Mouse (Mus musculus) lung, embryonic 14.5 days (tissue): ENCODE measurements around the gene Smyd2. TPM values are rescaled to one million over a fixed set of nuclear protein-coding genes. Genes with fewer than 3 reads are reported as not detected.

Experiments
- ATAC-seq: fragments of 200-750 bp; cut with Nextera tagmentation; 2 replicates; pipeline ENCODE4 v1.8.0; 2017; ENCODE audit warnings: mild to moderate bottlenecking, moderate TSS enrichment, moderate library complexity; ENCODE audit not compliant: insufficient read depth
- DNase-seq: peaks from one replicate; pipeline ENCODE4 v3.0.0-alpha.2; 2015
- H3K27ac ChIP-seq: fragments of 300-500 bp; sonication (generic); 2 replicates; pipeline ENCODE4 v1.5.1; 2014; ENCODE audit warnings: low read depth, mild to moderate bottlenecking, moderate library complexity
- H3K27me3 ChIP-seq: fragments of 300-500 bp; sonication (generic); 2 replicates; pipeline ENCODE4 v1.6.1; 2014; ENCODE audit warnings: low read length, control low read depth; ENCODE audit not compliant: insufficient read depth
- H3K36me3 ChIP-seq: fragments of 300-500 bp; sonication (generic); 2 replicates; pipeline ENCODE4 v1.6.1; 2014; ENCODE audit warnings: control low read depth; ENCODE audit not compliant: insufficient read depth
- H3K4me1 ChIP-seq: fragments of 300-500 bp; sonication (generic); 2 replicates; pipeline ENCODE4 v1.6.1; 2014; ENCODE audit warnings: antibody characterized with exemption, control low read depth; ENCODE audit not compliant: insufficient read depth
- H3K4me2 ChIP-seq: fragments of 300-500 bp; sonication (generic); 2 replicates; pipeline ENCODE4 v1.6.1; 2014; ENCODE audit warnings: mild to moderate bottlenecking
- H3K4me3 ChIP-seq: fragments of 300-500 bp; sonication (generic); 2 replicates; pipeline ENCODE4 v1.5.1; 2014; ENCODE audit warnings: low read depth, low read length
- H3K9ac ChIP-seq: fragments of 300-500 bp; sonication (generic); 2 replicates; pipeline ENCODE4 v1.6.1; 2014
- H3K9me3 ChIP-seq: fragments of 300-500 bp; sonication (generic); 2 replicates; pipeline ENCODE4 v1.6.1; 2016; ENCODE audit warnings: low read depth, low read length, control low read depth
- CTCF ChIP-seq: IDR thresholded peaks from 2 replicates; pipeline ENCODE4 v1.5.1; 2016; ENCODE audit warnings: antibody characterized with exemption, low read depth
- WGBS: fragments of 180-500 bp; shearing (Covaris S2); extraction: QIAGEN DNeasy Blood & Tissue Kit; methylation state at CpG from one replicate; pipeline ENCODE4 v1.1.7; 2014; 5-methylcytosine and 5-hydroxymethylcytosine counted together
- polyA plus RNA-seq: library from polyadenylated mRNA; unstranded; fragments of >200 nt; fragmentation: Nextera tagmentation; extraction: Ambion mirVana; gene quantifications from 2 replicates; pipeline ENCODE4 v1.2.1, GENCODE M21; 2014

Gene Smyd2
- polyA plus RNA-seq, 1 experiment from 2014 or later: 115 TPM

- DNase-seq: no peak
- H3K36me3 ChIP-seq: peaks cover 52% of the 10 kb centered on the region
- H3K4me3 ChIP-seq: no peak overlapping the region
- H3K4me1 ChIP-seq: 0 out of 2 replicates have a peak, but pooled peaks cover 4% of the 10 kb centered on the region
- no peak overlapping the region for H3K9ac ChIP-seq
- WGBS: 90% methylated on average over 6 of the region's 6 CpGs
- ATAC-seq: no peak
- no peaks in the 10 kb centered on the region for H3K27me3 ChIP-seq
- no peak overlapping the region for H3K4me2 ChIP-seq
- no peak for TF ChIP-seq CTCF
- no peaks in the 10 kb centered on the region for H3K9me3 ChIP-seq
- no peak overlapping the region for H3K27ac ChIP-seq
Observed at GRCm38 (mm10) chr1:189858377-189858776, 63.8 kb downstream of the Smyd2 start.

GRCm38 (mm10) chr1:189855739-189856138 is 66.4 kb downstream of the Smyd2 start:
- ATAC-seq: no peak
- Histone ChIP-seq H3K4me3 (no peak overlapping the region), H3K4me2 (no peak overlapping the region), H3K27me3 (no peaks in the 10 kb centered on the region), H3K27ac (no peak overlapping the region), H3K36me3 (peaks cover 59% of the 10 kb centered on the region), H3K9me3 (no peaks in the 10 kb centered on the region), H3K4me1 (no peaks in the 10 kb centered on the region), H3K9ac (no peak overlapping the region)
- TF ChIP-seq CTCF: no peak
- 90% methylated on average over 5 of the region's 5 CpGs for WGBS
- DNase-seq: no peak

- Histone ChIP-seq H3K4me3 (no peak overlapping the region), H3K9ac (no peak overlapping the region), H3K4me1 (no peaks in the 10 kb centered on the region), H3K36me3 (peaks cover 63% of the 10 kb centered on the region), H3K4me2 (no peak overlapping the region), H3K27me3 (no peaks in the 10 kb centered on the region), H3K27ac (no peak overlapping the region), H3K9me3 (no peaks in the 10 kb centered on the region)
- no peak for ATAC-seq
- no peak for DNase-seq
- TF ChIP-seq CTCF: no peak
- WGBS: 76% methylated on average over 13 of the region's 13 CpGs
Observed at GRCm38 (mm10) chr1:189854646-189855045, 67.5 kb downstream of the Smyd2 start.

- no peaks in the 10 kb centered on the region for H3K27me3 ChIP-seq
- H3K9me3 ChIP-seq: no peaks in the 10 kb centered on the region
- H3K4me3 ChIP-seq: no peak overlapping the region
- no peaks in the 10 kb centered on the region for H3K4me1 ChIP-seq
- no peak overlapping the region for H3K4me2 ChIP-seq
- ATAC-seq (peak; percentile 47), DNase-seq (peak; percentile 60)
- no peak for TF ChIP-seq CTCF
- H3K9ac ChIP-seq: no peak overlapping the region
- 57% methylated on average over 7 of the region's 7 CpGs for WGBS
- H3K27ac ChIP-seq: no peak overlapping the region
- peaks cover 63% of the 10 kb centered on the region for H3K36me3 ChIP-seq
Observed at GRCm38 (mm10) chr1:189852456-189852855, 69.7 kb downstream of the Smyd2 start.

- H3K9me3 ChIP-seq: no peaks in the 10 kb centered on the region
- no peak overlapping the region for H3K9ac ChIP-seq
- no peak for ATAC-seq
- DNase-seq: no peak
- no peak for TF ChIP-seq CTCF
- H3K27ac ChIP-seq: no peak overlapping the region
- WGBS: 73% methylated on average over 5 of the region's 5 CpGs
- H3K4me2 ChIP-seq: no peak overlapping the region
- H3K4me1 ChIP-seq: no peaks in the 10 kb centered on the region
- H3K4me3 ChIP-seq: no peak overlapping the region
- no peaks in the 10 kb centered on the region for H3K27me3 ChIP-seq
- peaks cover 62% of the 10 kb centered on the region for H3K36me3 ChIP-seq
Observed at GRCm38 (mm10) chr1:189852051-189852450, 70.1 kb downstream of the Smyd2 start.

- Histone ChIP-seq H3K27me3 (no peaks in the 10 kb centered on the region), H3K27ac (no peak overlapping the region), H3K4me3 (no peak overlapping the region), H3K9me3 (no peaks in the 10 kb centered on the region), H3K9ac (no peak overlapping the region), H3K4me2 (no peak overlapping the region), H3K36me3 (peaks cover 55% of the 10 kb centered on the region), H3K4me1 (no peaks in the 10 kb centered on the region)
- ATAC-seq (no peak), DNase-seq (no peak)
- TF ChIP-seq CTCF: no peak
- 80% methylated on average over 11 of the region's 11 CpGs for WGBS
Observed at GRCm38 (mm10) chr1:189849550-189849949, 72.6 kb downstream of the Smyd2 start.

GRCm38 (mm10) chr1:189846319-189846718 is 75.8 kb downstream of the Smyd2 start:
- no peak for ATAC-seq
- no peak overlapping the region for H3K4me2 ChIP-seq
- no peak overlapping the region for H3K9ac ChIP-seq
- no peaks in the 10 kb centered on the region for H3K27me3 ChIP-seq
- DNase-seq: no peak
- no peak overlapping the region for H3K4me3 ChIP-seq
- no peaks in the 10 kb centered on the region for H3K4me1 ChIP-seq
- TF ChIP-seq CTCF: no peak
- no peaks in the 10 kb centered on the region for H3K9me3 ChIP-seq
- H3K27ac ChIP-seq: no peak overlapping the region
- WGBS: 96% methylated on average over 2 of the region's 2 CpGs
- H3K36me3 ChIP-seq: peaks cover 64% of the 10 kb centered on the region

GRCm38 (mm10) chr1:189834166-189834565 is 88.0 kb downstream of the Smyd2 start:
- H3K36me3 ChIP-seq: peaks cover 22% of the 10 kb centered on the region; the same call in 1 of the 2 replicates
- WGBS: 45% methylated on average over 13 of the region's 13 CpGs

More at GRCm38 (mm10) chr1:189834166-189834565, 88.0 kb downstream of the Smyd2 start:
- H3K4me2 ChIP-seq: no peak overlapping the region
- no peak for TF ChIP-seq CTCF
- no peaks in the 10 kb centered on the region for H3K27me3 ChIP-seq
- H3K9ac ChIP-seq: no peak overlapping the region
- ATAC-seq (no peak), DNase-seq (no peak)
- H3K4me3 ChIP-seq: no peak overlapping the region
- H3K4me1 ChIP-seq: peaks cover 9% of the 10 kb centered on the region; the same call in 1 of the 2 replicates
- H3K9me3 ChIP-seq: no peaks in the 10 kb centered on the region
- H3K27ac ChIP-seq: no peak overlapping the region
